Mouse (Mus musculus) forebrain, embryonic 16.5 days (tissue): ENCODE data around the gene Fam172a. TPM values are rescaled to one million over a fixed set of nuclear protein-coding genes. Genes with fewer than 3 reads are reported as not detected.
A peak's percentile ranks its signal among the peaks of the same experiment; 100 is the strongest.

Experiments
- ATAC-seq: fragments of 200-750 bp; cut with Nextera tagmentation; 2 replicates; pipeline ENCODE4 v1.8.0; 2017; ENCODE audit warnings: mild to moderate bottlenecking, moderate library complexity
- H3K27ac ChIP-seq: fragments of 300-500 bp; sonication (generic); 2 replicates; pipeline ENCODE4 v1.5.1; 2014; ENCODE audit warnings: low read length, control low read depth
- H3K27me3 ChIP-seq: fragments of 300-500 bp; sonication (generic); replicated peaks from 2 replicates; pipeline ENCODE4 v1.6.1; 2014; ENCODE audit warnings: low read length; ENCODE audit not compliant: control insufficient read depth, insufficient read depth
- H3K36me3 ChIP-seq: fragments of 300-500 bp; sonication (generic); 2 replicates; pipeline ENCODE4 v1.6.1; 2014; ENCODE audit not compliant: control insufficient read depth, insufficient read depth
- H3K4me1 ChIP-seq: fragments of 300-500 bp; sonication (generic); replicated peaks from 2 replicates; pipeline ENCODE4 v1.6.1; 2014; ENCODE audit warnings: low read length; ENCODE audit not compliant: control insufficient read depth, insufficient read depth
- H3K4me2 ChIP-seq: fragments of 300-500 bp; sonication (generic); 2 replicates; pipeline ENCODE4 v1.6.1; 2014; ENCODE audit warnings: mild to moderate bottlenecking, low read length, control low read depth
- H3K4me3 ChIP-seq: fragments of 300-500 bp; sonication (generic); replicated peaks from 2 replicates; pipeline ENCODE4 v1.5.1; 2014; ENCODE audit warnings: mild to moderate bottlenecking, low read length, control low read depth
- H3K9ac ChIP-seq: fragments of 300-500 bp; sonication (generic); replicated peaks from 2 replicates; pipeline ENCODE4 v1.6.1; 2014; ENCODE audit warnings: low read depth, low read length, control low read depth
- H3K9me3 ChIP-seq: fragments of 300-500 bp; sonication (generic); 2 replicates; pipeline ENCODE4 v1.6.1; 2016; ENCODE audit warnings: low read length; ENCODE audit not compliant: control insufficient read depth
- WGBS: fragments of 180-500 bp; shearing (Covaris S2); extraction: QIAGEN DNeasy Blood & Tissue Kit; methylation state at CpG from one replicate; pipeline ENCODE4 v1.1.7; 2014; 5-methylcytosine and 5-hydroxymethylcytosine counted together
- polyA plus RNA-seq: library from polyadenylated mRNA; unstranded; fragments of >200 nt; fragmentation: Nextera tagmentation; extraction: Ambion mirVana; gene quantifications from 2 replicates; pipeline ENCODE4 v1.2.1, GENCODE M21; 2015

The Fam172a gene
- polyA plus RNA-seq, 1 experiment from 2014 or later, result 59.5 TPM

- Histone ChIP-seq H3K36me3 (no peaks in the 10 kb centered on the region), H3K4me2 (no peak overlapping the region), H3K27ac (no peak overlapping the region), H3K4me1 (peaks cover 3% of the 10 kb centered on the region; the same call in 1 of the 2 replicates), H3K9me3 (no peaks in the 10 kb centered on the region), H3K4me3 (no peak overlapping the region), H3K9ac (no peak overlapping the region), H3K27me3 (no peaks in the 10 kb centered on the region)
- peak; percentile 61 for ATAC-seq
- 34% methylated on average over 4 of the region's 4 CpGs for WGBS
These were observed 302.8 kb downstream of the Fam172a start for GRCm38 (mm10) chr13:78004649-78005048.

- Histone ChIP-seq H3K4me1 (peaks cover 3% of the 10 kb centered on the region; the same call in 1 of the 2 replicates), H3K36me3 (no peaks in the 10 kb centered on the region), H3K4me3 (no peak overlapping the region), H3K27me3 (no peaks in the 10 kb centered on the region), H3K9ac (no peak overlapping the region), H3K27ac (peak overlapping the region; percentile 31; the same call in 1 of the 2 replicates), H3K4me2 (no peak overlapping the region), H3K9me3 (no peaks in the 10 kb centered on the region)
- peak; percentile 41 for ATAC-seq
- under 1% methylated on average over 3 of the region's 3 CpGs for WGBS
These were observed 303.5 kb downstream of the Fam172a start for GRCm38 (mm10) chr13:78005344-78005743.

GRCm38 (mm10) chr13:78010176-78010575 lies 308.3 kb downstream of the Fam172a start:
- ATAC-seq, result no peak
- no peak overlapping the region for H3K9ac ChIP-seq
- no peaks in the 10 kb centered on the region for H3K36me3 ChIP-seq
- WGBS, result 100% methylated on average over 1 of the region's 1 CpGs
- H3K27ac ChIP-seq, result no peak overlapping the region
- no peak overlapping the region for H3K4me3 ChIP-seq
- peaks cover 3% of the 10 kb centered on the region; the same call in 1 of the 2 replicates for H3K4me1 ChIP-seq
- no peaks in the 10 kb centered on the region for H3K27me3 ChIP-seq
- H3K4me2 ChIP-seq, result no peak overlapping the region
- no peaks in the 10 kb centered on the region for H3K9me3 ChIP-seq

GRCm38 (mm10) chr13:78024683-78025294 lies 323.0 kb downstream of the Fam172a start, which contains the start of gene Pou5f2:
Gene Pou5f2, plus strand, starts transcription at chr13:78024902.
- Histone ChIP-seq H3K4me2 (no peak within 1 kb of the TSS), H3K9me3 (no peaks in the 10 kb centered on the region), H3K4me3 (no peak within 1 kb of the TSS), H3K27me3 (no peaks in the 10 kb centered on the region), H3K27ac (no peak within 1 kb of the TSS), H3K36me3 (no peaks in the 10 kb centered on the region), H3K9ac (no peak within 1 kb of the TSS), H3K4me1 (no peaks in the 10 kb centered on the region)
- WGBS, result 59% methylated on average over 15 of the region's 15 CpGs
- no peak for ATAC-seq

GRCm38 (mm10) chr13:78032821-78033220 lies 331.0 kb downstream of the Fam172a start:
- H3K4me3 ChIP-seq, result no peak overlapping the region
- no peak overlapping the region for H3K4me2 ChIP-seq
- no peaks in the 10 kb centered on the region for H3K27me3 ChIP-seq
- no peak overlapping the region for H3K9ac ChIP-seq
- H3K4me1 ChIP-seq, result no peaks in the 10 kb centered on the region
- H3K9me3 ChIP-seq, result no peaks in the 10 kb centered on the region
- 33% methylated on average over 1 of the region's 1 CpGs for WGBS
- H3K27ac ChIP-seq, result no peak overlapping the region
- no peak for ATAC-seq
- H3K36me3 ChIP-seq, result no peaks in the 10 kb centered on the region

GRCm38 (mm10) chr13:78037203-78037602 lies 335.4 kb downstream of the Fam172a start:
- H3K9me3 ChIP-seq, result no peaks in the 10 kb centered on the region
- no peaks in the 10 kb centered on the region for H3K4me1 ChIP-seq
- no peak overlapping the region for H3K4me2 ChIP-seq
- no peak overlapping the region for H3K27ac ChIP-seq
- no peaks in the 10 kb centered on the region for H3K27me3 ChIP-seq
- H3K4me3 ChIP-seq, result no peak overlapping the region
- no peak overlapping the region for H3K9ac ChIP-seq
- H3K36me3 ChIP-seq, result no peaks in the 10 kb centered on the region
- no peak for ATAC-seq
- WGBS, result 79% methylated on average over 1 of the region's 1 CpGs

- no peak for ATAC-seq
- no peak overlapping the region for H3K27ac ChIP-seq
- H3K27me3 ChIP-seq, result no peaks in the 10 kb centered on the region
- H3K36me3 ChIP-seq, result no peaks in the 10 kb centered on the region
- H3K4me2 ChIP-seq, result no peak overlapping the region
- H3K4me3 ChIP-seq, result no peak overlapping the region
- H3K9ac ChIP-seq, result no peak overlapping the region
- H3K4me1 ChIP-seq, result no peaks in the 10 kb centered on the region
- WGBS, result 80% methylated on average over 6 of the region's 6 CpGs
- H3K9me3 ChIP-seq, result no peaks in the 10 kb centered on the region
These were observed 341.4 kb downstream of the Fam172a start for GRCm38 (mm10) chr13:78043203-78043602.

- no peaks in the 10 kb centered on the region for H3K9me3 ChIP-seq
- ATAC-seq, result no peak
- H3K9ac ChIP-seq, result no peak overlapping the region
- H3K27me3 ChIP-seq, result no peaks in the 10 kb centered on the region
- no peak overlapping the region for H3K27ac ChIP-seq
- no peaks in the 10 kb centered on the region for H3K36me3 ChIP-seq
- 74% methylated on average over 5 of the region's 5 CpGs for WGBS
- no peaks in the 10 kb centered on the region for H3K4me1 ChIP-seq
- H3K4me2 ChIP-seq, result no peak overlapping the region
- no peak overlapping the region for H3K4me3 ChIP-seq
These were observed 343.3 kb downstream of the Fam172a start for GRCm38 (mm10) chr13:78045116-78045515.

- 83% methylated on average over 4 of the region's 4 CpGs for WGBS
- Histone ChIP-seq H3K4me2 (no peak overlapping the region), H3K9ac (no peak overlapping the region), H3K9me3 (no peaks in the 10 kb centered on the region), H3K27me3 (no peaks in the 10 kb centered on the region), H3K4me1 (no peaks in the 10 kb centered on the region), H3K4me3 (no peak overlapping the region), H3K36me3 (no peaks in the 10 kb centered on the region), H3K27ac (no peak overlapping the region)
- ATAC-seq, result no peak
These were observed 385.9 kb downstream of the Fam172a start for GRCm38 (mm10) chr13:78087751-78088150.

GRCm38 (mm10) chr13:78090701-78091100 lies 388.9 kb downstream of the Fam172a start:
- Histone ChIP-seq H3K4me1 (no peaks in the 10 kb centered on the region), H3K27me3 (no peaks in the 10 kb centered on the region), H3K9ac (no peak overlapping the region), H3K27ac (no peak overlapping the region), H3K36me3 (no peaks in the 10 kb centered on the region), H3K4me2 (no peak overlapping the region), H3K9me3 (no peaks in the 10 kb centered on the region), H3K4me3 (no peak overlapping the region)
- ATAC-seq, result no peak
